Comparison of ENCODE assay signal across 9 mouse cellular contexts in the genomic region with DNA sequence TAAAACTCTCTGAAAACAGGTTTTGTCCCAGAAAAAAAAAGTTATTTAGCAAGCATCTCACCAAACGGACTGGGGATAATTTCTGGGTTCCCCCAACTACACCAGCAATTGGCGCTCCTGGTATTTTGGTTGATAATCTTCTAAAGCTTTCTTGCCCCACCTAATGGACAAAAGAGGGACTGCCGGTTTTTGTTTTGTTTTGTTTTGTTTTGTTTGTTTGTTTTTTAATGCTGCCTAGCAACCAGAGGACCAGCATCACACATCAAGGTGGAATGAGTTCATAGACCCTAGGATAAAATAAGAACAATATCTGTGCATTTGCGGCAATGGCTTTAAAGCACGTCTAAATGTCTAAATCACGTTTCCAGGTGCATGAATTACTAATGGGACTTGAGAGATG. TPM values are rescaled to one million over a fixed set of nuclear protein-coding genes. Genes with fewer than 3 reads are reported as not detected.
DNase-seq lines count a peak whose midpoint lies in the region; ATAC-seq and TF ChIP-seq lines count a peak whose summit lies in the region.
"Had no signal": no experiment of that assay in that cellular context is flagged by ENCODE, and none has a peak within 500 bp of the region (broad histone marks: within the 10 kb centered on the region; RNA-seq: fewer than 3 reads in every experiment).

No protein-coding gene starts in this region.

- WGBS in midbrain, embryonic 11.5 days = 41% methylated on average over 6 of the region's 6 CpGs
- WGBS in midbrain, embryonic 16.5 days = 42% methylated on average over 6 of the region's 6 CpGs
- WGBS in intestine, embryonic 16.5 days = 59% methylated on average over 6 of the region's 6 CpGs
- 41% methylated on average over 6 of the region's 6 CpGs for WGBS in forebrain, embryonic 12.5 days

- no peak for TF ChIP-seq POLR2A in brain, embryonic 14.5 days (IDR thresholded peaks at IDR 0.05; ENCODE audit: borderline replicate concordance, extremely low read depth, insufficient read depth, insufficient read length, poor library complexity, severe bottlenecking)

- no peak overlapping the region for H3K9ac ChIP-seq in midbrain, embryonic 11.5 days (ENCODE audit: low read length)
- H3K9ac ChIP-seq in midbrain, embryonic 16.5 days (ENCODE audit: low read depth, low read length) = no peak overlapping the region
- H3K9ac ChIP-seq in intestine, embryonic 16.5 days (ENCODE audit: low read depth, low read length) = no peak overlapping the region
- H3K9ac ChIP-seq in forebrain, embryonic 12.5 days = no peak overlapping the region

- H3K27ac ChIP-seq in midbrain, embryonic 11.5 days (ENCODE audit: low read depth, low read length) = no peak overlapping the region
- no peak overlapping the region for H3K27ac ChIP-seq in midbrain, embryonic 16.5 days (ENCODE audit: low read length)
- H3K27ac ChIP-seq in intestine, embryonic 16.5 days (ENCODE audit: low read length) = no peak overlapping the region
- no peak overlapping the region for H3K27ac ChIP-seq in forebrain, embryonic 12.5 days
- H3K27ac ChIP-seq: macrophage had no signal

- no peak for ATAC-seq in midbrain, embryonic 11.5 days (ENCODE audit: low FRiP score)
- no peak for ATAC-seq in midbrain, embryonic 16.5 days
- ATAC-seq in intestine, embryonic 16.5 days = no peak
- ATAC-seq in forebrain, embryonic 12.5 days (ENCODE audit: low FRiP score) = no peak

- 0 out of 2 replicates have a peak, but pooled peaks cover 2% of the 10 kb centered on the region for H3K27me3 ChIP-seq in midbrain, embryonic 11.5 days (ENCODE audit: control insufficient read depth, insufficient read depth, low read length)
- no peaks in the 10 kb centered on the region for H3K27me3 ChIP-seq in midbrain, embryonic 16.5 days (ENCODE audit: control insufficient read depth, insufficient read depth, low read depth, low read length)
- H3K27me3 ChIP-seq in intestine, embryonic 16.5 days (replicated peaks; ENCODE audit: control insufficient read depth, insufficient read depth, low read length) = no peaks in the 10 kb centered on the region
- H3K27me3 ChIP-seq in forebrain, embryonic 12.5 days = peaks cover 6% of the 10 kb centered on the region; the same call in 1 of the 2 replicates

- H3K36me3 ChIP-seq in midbrain, embryonic 11.5 days (ENCODE audit: control insufficient read depth, insufficient read depth, low read length) = no peaks in the 10 kb centered on the region
- H3K36me3 ChIP-seq in midbrain, embryonic 16.5 days (ENCODE audit: control insufficient read depth, insufficient read depth, low read length) = no peaks in the 10 kb centered on the region
- H3K36me3 ChIP-seq in intestine, embryonic 16.5 days (ENCODE audit: control insufficient read depth, insufficient read depth, low read length) = no peaks in the 10 kb centered on the region
- H3K36me3 ChIP-seq in forebrain, embryonic 12.5 days (replicated peaks) = no peaks in the 10 kb centered on the region

- H3K4me3 ChIP-seq in midbrain, embryonic 11.5 days (ENCODE audit: low read depth, low read length) = no peak overlapping the region
- H3K4me3 ChIP-seq in midbrain, embryonic 16.5 days (ENCODE audit: low read depth, low read length) = no peak overlapping the region
- no peak overlapping the region for H3K4me3 ChIP-seq in intestine, embryonic 16.5 days (ENCODE audit: low read length)
- H3K4me3 ChIP-seq in forebrain, embryonic 12.5 days (replicated peaks) = no peak overlapping the region

- intact Hi-C loops in gastrocnemius, postnatal 36 days (cut with DNase I) = no loop called here

- H3K4me2 ChIP-seq in midbrain, embryonic 11.5 days = no peak overlapping the region
- H3K4me2 ChIP-seq in midbrain, embryonic 16.5 days (ENCODE audit: low read length) = no peak overlapping the region
- no peak overlapping the region for H3K4me2 ChIP-seq in intestine, embryonic 16.5 days (ENCODE audit: low read depth, low read length)
- no peak overlapping the region for H3K4me2 ChIP-seq in forebrain, embryonic 12.5 days

- no peaks in the 10 kb centered on the region for H3K4me1 ChIP-seq in midbrain, embryonic 11.5 days (ENCODE audit: control insufficient read depth, insufficient read depth, low read length)
- H3K4me1 ChIP-seq in midbrain, embryonic 16.5 days (ENCODE audit: control insufficient read depth, insufficient read depth, low read length) = no peaks in the 10 kb centered on the region
- no peaks in the 10 kb centered on the region for H3K4me1 ChIP-seq in intestine, embryonic 16.5 days (ENCODE audit: control insufficient read depth, insufficient read depth, low read length)
- H3K4me1 ChIP-seq in forebrain, embryonic 12.5 days = no peaks in the 10 kb centered on the region

- no peaks in the 10 kb centered on the region for H3K9me3 ChIP-seq in midbrain, embryonic 11.5 days (ENCODE audit: control insufficient read depth, low read length)
- H3K9me3 ChIP-seq in midbrain, embryonic 16.5 days (replicated peaks; ENCODE audit: control insufficient read depth, low read length, poor library complexity, severe bottlenecking) = no peaks in the 10 kb centered on the region
- H3K9me3 ChIP-seq in intestine, embryonic 16.5 days (ENCODE audit: control insufficient read depth, low read length) = no peaks in the 10 kb centered on the region
- no peaks in the 10 kb centered on the region for H3K9me3 ChIP-seq in forebrain, embryonic 12.5 days

- DNase-seq in gastrocnemius, postnatal 10 days = peak; percentile 7
- no peak for DNase-seq in gastrocnemius, postnatal 36 days
- DNase-seq in midbrain, embryonic 11.5 days (ENCODE audit: low spot score, missing footprints) = peak; percentile 85
- peak; percentile 20 for DNase-seq in brain, embryonic 14.5 days (ENCODE audit: low read depth)
- DNase-seq in lung, postnatal 36 days = peak; percentile 36

- TF ChIP-seq CTCF in brain, embryonic 14.5 days (IDR thresholded peaks at IDR 0.05; ENCODE audit: borderline replicate concordance, extremely low read depth, insufficient read depth, insufficient read length) = no peak; the same call in 1 of the 2 replicates

RNA-seq across cellular contexts. Expression of a gene that starts 20.1 kb away (rescaled TPM):
- 10 to 100 TPM; 26.3 to 34.1 TPM for total RNA-seq in gastrocnemius, postnatal 10 days (2021)
- total RNA-seq in gastrocnemius, postnatal 36 days (2021) = 10 to 100 TPM; 22.9 to 26.4 TPM
- polyA plus RNA-seq in midbrain, embryonic 11.5 days (2014; fragmentation: Nextera tagmentation; extraction: Ambion mirVana) = 35.4 and 39.6 TPM in 2 replicates
- polyA plus RNA-seq in midbrain, embryonic 16.5 days (2015; fragmentation: Nextera tagmentation; extraction: Ambion mirVana) = 46.3 and 49.3 TPM in 2 replicates
- polyA plus RNA-seq in brain, embryonic 14.5 days (2012; rRNA removed) = 25.1 and 34.4 TPM in 2 replicates
- polyA plus RNA-seq in intestine, embryonic 16.5 days (2015; fragmentation: Nextera tagmentation; extraction: Ambion mirVana) = 18.8 and 20.8 TPM in 2 replicates
- 31.1 and 31.2 TPM in 2 replicates for polyA plus RNA-seq in forebrain, embryonic 12.5 days (2016; fragmentation: Nextera tagmentation; extraction: Ambion mirVana)

Comparison
In these comparisons a context has a peak if more than half of its experiments do, and no peak if none do; other contexts are left out.
1. DNase-seq: peak in gastrocnemius, postnatal 10 days (single experiment), midbrain, embryonic 11.5 days (single experiment), brain, embryonic 14.5 days (single experiment) and lung, postnatal 36 days (single experiment); none in gastrocnemius, postnatal 36 days (0 of 2).